Mouse (Mus musculus): ENCODE measurements around the gene Lrrc27. TPM values are rescaled to one million over a fixed set of nuclear protein-coding genes. Genes with fewer than 3 reads are reported as not detected.
A peak's percentile ranks its signal among the peaks of the same experiment; 100 is the strongest.

Lrrc27 gene
- polyA plus RNA-seq, 1 experiment, result 3.3 TPM

DNA sequence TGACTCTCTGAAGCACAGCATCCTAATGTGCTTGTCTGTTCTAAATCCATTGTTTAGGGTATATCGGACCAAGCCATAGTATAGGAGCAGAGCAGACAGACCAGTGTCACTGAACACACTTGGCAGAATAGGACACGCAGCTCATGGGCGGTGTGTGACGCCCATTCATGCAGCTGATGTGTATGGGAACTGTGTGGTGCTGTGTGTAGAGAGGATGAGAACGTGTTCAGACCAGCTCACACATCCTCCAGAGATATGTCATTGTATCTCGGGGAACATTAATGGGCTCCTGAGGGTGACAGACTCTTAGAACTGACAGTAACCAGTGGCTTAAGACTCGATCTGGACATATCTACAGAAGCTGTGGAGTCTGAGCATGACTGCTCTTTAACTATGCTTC, 13.6 kb downstream of the Lrrc27 start:
- Histone ChIP-seq H3K36me3 (ENCODE audit: control insufficient read depth, insufficient read depth, low read length) (no peaks in the 10 kb centered on the region), H3K27me3 (replicated peaks; ENCODE audit: control insufficient read depth, insufficient read depth, low read length) (no peaks in the 10 kb centered on the region), H3K4me1 (ENCODE audit: control insufficient read depth, insufficient read depth, low read length) (no peaks in the 10 kb centered on the region), H3K4me3 (ENCODE audit: insufficient read depth, low read depth, low read length) (no peak overlapping the region), H3K27ac (ENCODE audit: insufficient read depth, low read depth, low read length) (no peak overlapping the region)
- no peak for DNase-seq
- no peak for TF ChIP-seq POLR2A (IDR thresholded peaks at IDR 0.05; ENCODE audit: low read depth, low read length)
- TF ChIP-seq CTCF (conservative IDR thresholded peaks at IDR 0.05; ENCODE audit: insufficient read depth, insufficient read length, low read depth, low read length), result no peak
- 90% methylated on average over 7 of the region's 7 CpGs for WGBS

DNA sequence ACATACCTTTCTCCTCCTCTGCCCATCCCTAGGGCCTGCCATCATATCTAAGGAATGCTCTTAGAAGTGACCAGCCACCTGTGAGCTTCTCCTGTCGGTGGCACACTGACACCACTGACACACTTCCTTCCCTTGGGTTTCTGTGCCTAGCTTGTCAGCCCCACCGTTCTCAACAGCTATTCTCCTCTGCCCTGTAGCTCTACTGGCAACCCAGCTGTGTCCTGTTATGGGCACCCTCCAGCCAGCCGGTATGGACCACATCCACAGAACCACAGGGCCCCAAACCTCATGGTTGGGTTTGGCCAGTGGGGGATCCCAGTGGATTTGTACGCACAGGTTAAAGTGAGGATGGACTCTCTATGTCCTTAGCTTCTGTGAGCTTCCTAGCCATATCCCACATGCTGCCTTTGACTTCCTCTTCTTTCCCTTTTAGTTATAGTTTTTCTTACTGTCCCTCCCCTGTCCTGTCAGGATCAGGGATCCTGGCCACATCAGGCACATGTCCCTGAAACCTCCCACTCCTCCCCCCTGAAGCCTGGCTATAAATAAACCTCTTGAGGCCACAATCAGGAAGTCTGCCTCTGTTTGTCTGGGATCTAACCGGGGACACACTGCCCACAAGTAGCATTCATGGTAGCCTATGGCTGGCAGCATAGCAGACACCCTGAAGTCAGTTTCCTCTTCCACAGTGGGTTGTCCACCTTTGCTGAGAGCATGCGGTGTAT, 15.8 kb downstream of the Lrrc27 start:
- no peaks in the 10 kb centered on the region for H3K27me3 ChIP-seq (replicated peaks; ENCODE audit: control insufficient read depth, insufficient read depth, low read length)
- DNase-seq, result no peak
- no peak overlapping the region for H3K27ac ChIP-seq (ENCODE audit: insufficient read depth, low read depth, low read length)
- no peaks in the 10 kb centered on the region for H3K36me3 ChIP-seq (ENCODE audit: control insufficient read depth, insufficient read depth, low read length)
- TF ChIP-seq POLR2A (IDR thresholded peaks at IDR 0.05; ENCODE audit: low read depth, low read length) (no peak), CTCF (conservative IDR thresholded peaks at IDR 0.05; ENCODE audit: insufficient read depth, insufficient read length, low read depth, low read length) (no peak)
- H3K4me1 ChIP-seq (ENCODE audit: control insufficient read depth, insufficient read depth, low read length), result no peaks in the 10 kb centered on the region
- H3K4me3 ChIP-seq (ENCODE audit: insufficient read depth, low read depth, low read length), result no peak overlapping the region
- 59% methylated on average over 6 of the region's 6 CpGs for WGBS

DNA sequence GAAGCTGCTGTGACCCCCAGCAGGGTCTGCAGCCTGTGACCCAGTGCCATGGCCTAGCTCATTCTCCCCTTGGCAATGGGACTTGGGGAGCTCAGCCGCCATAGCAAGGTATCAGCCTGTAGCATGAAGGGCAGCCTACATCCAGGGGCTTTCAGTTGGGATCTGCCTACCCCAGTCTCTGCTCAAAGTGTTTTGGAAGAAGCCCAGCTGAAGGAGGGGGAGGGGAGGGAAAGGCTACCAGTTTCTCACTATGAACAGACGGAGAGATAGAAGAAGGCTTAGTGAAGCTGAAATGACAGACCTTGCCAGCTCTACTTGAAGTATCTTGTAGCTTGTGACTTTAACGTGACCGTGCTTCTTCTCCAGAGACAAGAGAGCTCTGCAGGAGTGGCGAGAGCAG, 17.0 kb downstream of the Lrrc27 start:
- Histone ChIP-seq H3K27me3 (replicated peaks; ENCODE audit: control insufficient read depth, insufficient read depth, low read length) (no peaks in the 10 kb centered on the region), H3K27ac (ENCODE audit: insufficient read depth, low read depth, low read length) (no peak overlapping the region), H3K4me3 (ENCODE audit: insufficient read depth, low read depth, low read length) (no peak overlapping the region), H3K4me1 (ENCODE audit: control insufficient read depth, insufficient read depth, low read length) (no peaks in the 10 kb centered on the region), H3K36me3 (ENCODE audit: control insufficient read depth, insufficient read depth, low read length) (no peaks in the 10 kb centered on the region)
- 90% methylated on average over 5 of the region's 5 CpGs for WGBS
- no peak for TF ChIP-seq CTCF (conservative IDR thresholded peaks at IDR 0.05; ENCODE audit: insufficient read depth, insufficient read length, low read depth, low read length)
- TF ChIP-seq POLR2A (IDR thresholded peaks at IDR 0.05; ENCODE audit: low read depth, low read length), result no peak
- no peak for DNase-seq

DNA sequence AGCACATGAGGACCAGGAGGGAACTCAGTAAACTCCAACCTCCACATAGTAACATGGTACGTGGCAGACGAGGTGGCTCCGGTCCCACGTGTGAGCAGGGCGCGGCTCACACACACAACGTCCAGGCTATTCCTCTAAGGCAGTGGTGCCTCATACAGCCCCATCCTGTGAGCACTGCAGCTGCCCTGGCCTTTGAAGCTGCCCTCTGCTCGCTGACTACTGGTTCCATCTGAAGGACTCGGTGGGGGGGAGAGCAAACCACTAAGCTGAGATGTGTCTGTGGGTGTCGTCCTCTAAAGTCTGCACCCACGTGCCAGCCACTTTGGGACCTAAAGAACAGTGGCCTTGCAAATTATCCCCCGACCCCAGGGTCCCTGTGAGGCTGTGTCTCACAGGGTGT, 17.5 kb downstream of the Lrrc27 start:
- TF ChIP-seq POLR2A (IDR thresholded peaks at IDR 0.05; ENCODE audit: low read depth, low read length), result no peak
- no peak for TF ChIP-seq CTCF (conservative IDR thresholded peaks at IDR 0.05; ENCODE audit: insufficient read depth, insufficient read length, low read depth, low read length)
- Histone ChIP-seq H3K4me3 (ENCODE audit: insufficient read depth, low read depth, low read length) (no peak overlapping the region), H3K27ac (ENCODE audit: insufficient read depth, low read depth, low read length) (no peak overlapping the region), H3K27me3 (replicated peaks; ENCODE audit: control insufficient read depth, insufficient read depth, low read length) (no peaks in the 10 kb centered on the region), H3K4me1 (ENCODE audit: control insufficient read depth, insufficient read depth, low read length) (no peaks in the 10 kb centered on the region), H3K36me3 (ENCODE audit: control insufficient read depth, insufficient read depth, low read length) (no peaks in the 10 kb centered on the region)
- WGBS, result 82% methylated on average over 12 of the region's 12 CpGs
- no peak for DNase-seq

DNA sequence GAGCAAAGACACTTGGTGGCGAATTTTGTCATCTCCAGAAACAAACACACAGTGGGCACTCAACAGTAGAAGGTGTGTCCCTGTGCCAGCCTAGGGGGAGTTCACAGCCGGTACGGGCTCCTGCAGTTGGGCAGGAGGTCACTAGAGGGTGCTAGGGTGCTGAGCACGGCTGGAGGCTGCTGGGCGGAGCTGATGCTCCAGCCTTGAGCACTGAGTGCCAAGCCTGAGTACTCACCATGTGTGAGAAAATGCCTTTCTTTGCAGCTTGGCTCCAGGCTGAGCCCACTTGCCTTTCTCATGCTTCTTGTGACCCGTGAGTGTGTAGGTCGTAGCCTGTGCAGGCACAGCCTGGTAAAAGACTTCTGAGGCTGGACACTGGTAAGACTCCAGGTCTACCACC, 20.9 kb downstream of the Lrrc27 start:
- DNase-seq, result peak; percentile 90
- Histone ChIP-seq H3K4me3 (ENCODE audit: insufficient read depth, low read depth, low read length) (no peak overlapping the region), H3K27me3 (replicated peaks; ENCODE audit: control insufficient read depth, insufficient read depth, low read length) (no peaks in the 10 kb centered on the region), H3K4me1 (ENCODE audit: control insufficient read depth, insufficient read depth, low read length) (no peaks in the 10 kb centered on the region), H3K36me3 (ENCODE audit: control insufficient read depth, insufficient read depth, low read length) (no peaks in the 10 kb centered on the region), H3K27ac (ENCODE audit: insufficient read depth, low read depth, low read length) (no peak overlapping the region)
- 3% methylated on average over 7 of the region's 7 CpGs for WGBS
- TF ChIP-seq POLR2A (IDR thresholded peaks at IDR 0.05; ENCODE audit: low read depth, low read length) (no peak), CTCF (conservative IDR thresholded peaks at IDR 0.05; ENCODE audit: insufficient read depth, insufficient read length, low read depth, low read length) (peak; percentile 98)

DNA sequence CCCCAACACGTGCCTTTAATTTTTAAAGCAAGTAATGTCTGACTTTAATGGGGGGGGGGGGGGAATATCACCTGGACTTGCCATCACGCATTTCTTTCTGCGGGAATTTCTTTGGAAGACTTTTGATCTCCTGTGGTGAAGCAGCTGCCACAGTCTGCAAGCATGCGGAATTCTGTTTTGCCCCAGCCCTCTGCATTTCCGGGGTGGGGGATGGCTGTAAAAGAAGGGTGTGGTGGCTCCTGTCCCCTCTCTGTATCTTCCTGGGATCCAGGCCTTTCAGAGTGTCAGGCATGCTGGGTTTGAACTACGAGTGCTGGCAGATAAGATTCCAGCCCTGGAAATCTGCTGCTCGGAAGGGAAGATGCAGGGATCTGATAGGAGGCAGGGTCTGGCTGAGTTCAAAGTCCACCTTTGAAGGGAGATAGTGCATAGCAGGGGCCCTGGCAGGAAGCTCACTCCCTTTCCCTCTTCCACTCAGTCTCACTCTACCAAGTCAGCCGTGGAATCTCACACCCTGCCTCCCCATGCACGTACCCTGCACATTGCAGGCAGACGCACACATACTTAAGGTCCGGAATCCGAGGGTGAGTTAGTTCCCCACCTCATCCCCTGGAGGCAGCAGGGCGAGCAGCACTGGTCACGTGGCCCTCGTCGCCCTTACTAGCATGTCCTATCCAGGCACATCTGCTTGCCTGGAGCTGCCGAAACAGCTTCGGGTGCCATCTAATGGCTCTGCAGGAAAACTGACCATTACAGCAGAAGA, 21.8 kb downstream of the Lrrc27 start:
- DNase-seq, result peak; percentile 67
- no peak overlapping the region for H3K4me3 ChIP-seq (ENCODE audit: insufficient read depth, low read depth, low read length)
- TF ChIP-seq CTCF (conservative IDR thresholded peaks at IDR 0.05; ENCODE audit: insufficient read depth, insufficient read length, low read depth, low read length) (peak; percentile 38; the same call in 1 of the 2 replicates), POLR2A (IDR thresholded peaks at IDR 0.05; ENCODE audit: low read depth, low read length) (no peak)
- no peaks in the 10 kb centered on the region for H3K4me1 ChIP-seq (ENCODE audit: control insufficient read depth, insufficient read depth, low read length)
- no peaks in the 10 kb centered on the region for H3K27me3 ChIP-seq (replicated peaks; ENCODE audit: control insufficient read depth, insufficient read depth, low read length)
- H3K36me3 ChIP-seq (ENCODE audit: control insufficient read depth, insufficient read depth, low read length), result no peaks in the 10 kb centered on the region
- 24% methylated on average over 18 of the region's 18 CpGs for WGBS
- no peak overlapping the region for H3K27ac ChIP-seq (ENCODE audit: insufficient read depth, low read depth, low read length)

DNA sequence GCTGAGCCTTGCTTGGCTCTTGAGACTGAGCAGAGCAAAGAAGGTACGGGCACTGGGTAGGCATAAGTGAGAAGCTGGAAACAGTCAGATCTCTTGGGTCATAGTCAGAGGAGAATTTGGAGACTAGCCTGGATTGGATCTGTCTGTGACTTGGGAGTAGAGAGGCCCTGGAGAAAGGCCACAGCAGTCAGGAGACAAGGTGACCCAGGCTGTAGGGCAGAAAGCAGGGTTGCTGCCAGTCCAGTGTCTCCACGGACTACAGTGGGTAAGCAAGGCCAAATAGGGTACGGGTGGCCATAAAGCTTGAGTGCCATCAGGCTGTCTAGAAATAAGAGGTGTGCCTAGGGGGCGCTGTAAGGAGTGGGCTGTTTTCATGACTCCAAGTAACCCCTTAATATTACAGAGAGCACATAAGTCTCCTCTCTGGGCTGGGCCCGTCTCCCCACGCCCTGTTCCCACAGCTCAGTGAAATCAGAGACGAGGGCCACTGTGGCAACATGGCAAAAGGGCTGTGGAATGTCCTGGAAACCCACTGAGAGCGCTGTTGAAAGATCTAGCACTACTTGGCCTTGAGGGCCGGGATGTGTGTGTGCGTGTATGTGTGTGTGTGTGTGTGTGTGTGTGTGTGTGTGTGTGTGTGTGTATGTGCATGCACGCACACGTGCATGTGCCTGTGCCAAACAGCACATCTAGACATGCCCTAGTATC, 23.0 kb downstream of the Lrrc27 start:
- WGBS, result 89% methylated on average over 12 of the region's 12 CpGs
- H3K4me3 ChIP-seq (ENCODE audit: insufficient read depth, low read depth, low read length), result no peak overlapping the region
- H3K27me3 ChIP-seq (replicated peaks; ENCODE audit: control insufficient read depth, insufficient read depth, low read length), result no peaks in the 10 kb centered on the region
- H3K4me1 ChIP-seq (ENCODE audit: control insufficient read depth, insufficient read depth, low read length), result no peaks in the 10 kb centered on the region
- TF ChIP-seq POLR2A (IDR thresholded peaks at IDR 0.05; ENCODE audit: low read depth, low read length) (no peak), CTCF (conservative IDR thresholded peaks at IDR 0.05; ENCODE audit: insufficient read depth, insufficient read length, low read depth, low read length) (no peak)
- DNase-seq, result no peak
- no peaks in the 10 kb centered on the region for H3K36me3 ChIP-seq (ENCODE audit: control insufficient read depth, insufficient read depth, low read length)
- no peak overlapping the region for H3K27ac ChIP-seq (ENCODE audit: insufficient read depth, low read depth, low read length)

Data from kidney, adult 2 months (tissue).